8 mouse cellular contexts compared by ENCODE assay signal in genomic region chr1:172501371-172502144, GRCm38 (mm10). TPM values are rescaled to one million over a fixed set of nuclear protein-coding genes. Genes with fewer than 3 reads are reported as not detected.
DNase-seq lines count a peak whose midpoint lies in the region; ATAC-seq and TF ChIP-seq lines count a peak whose summit lies in the region.

No protein-coding gene starts in this region.

- WGBS in heart, embryonic 11.5 days (ENCODE audit: insufficient replicate concordance): 25% methylated on average over 13 of the region's 13 CpGs
- 40% methylated on average over 13 of the region's 13 CpGs for WGBS in cerebellum, adult 2 months

- no peaks in the 10 kb centered on the region for H3K9me3 ChIP-seq in heart, embryonic 11.5 days (replicated peaks; ENCODE audit: control insufficient read depth, low read length)

- peak overlapping the region; percentile 85 for H3K9ac ChIP-seq in heart, embryonic 11.5 days (ENCODE audit: low read depth, low read length)

- H3K36me3 ChIP-seq in heart, embryonic 11.5 days (ENCODE audit: control insufficient read depth, insufficient read depth, low read length): peaks cover 11% of the 10 kb centered on the region

- peak overlapping the region; percentile 74 for H3K4me3 ChIP-seq in heart, embryonic 11.5 days (ENCODE audit: low read depth, low read length)
- H3K4me3 ChIP-seq in cerebellum, adult 2 months (replicated peaks; ENCODE audit: insufficient read depth, low read depth, low read length): no peak overlapping the region

- H3K27ac ChIP-seq in heart, embryonic 11.5 days (ENCODE audit: low read depth, low read length): peak overlapping the region; percentile 90
- no peak overlapping the region for H3K27ac ChIP-seq in cerebellum, adult 2 months (ENCODE audit: insufficient read depth, low read length)

- peaks cover 43% of the 10 kb centered on the region for H3K4me1 ChIP-seq in heart, embryonic 11.5 days (ENCODE audit: control insufficient read depth, insufficient read depth, low read length)
- H3K4me1 ChIP-seq in cerebellum, adult 2 months (ENCODE audit: control insufficient read depth, insufficient read depth, low read length): no peaks in the 10 kb centered on the region; the same call in 1 of the 2 replicates

- peak overlapping the region; percentile 77 for H3K4me2 ChIP-seq in heart, embryonic 11.5 days

- H3K27me3 ChIP-seq in heart, embryonic 11.5 days (ENCODE audit: control insufficient read depth, insufficient read depth, low read length): no peaks in the 10 kb centered on the region
- peaks cover 1% of the 10 kb centered on the region; the same call in 1 of the 2 replicates for H3K27me3 ChIP-seq in cerebellum, adult 2 months (ENCODE audit: control insufficient read depth, insufficient read depth, low read length)

- no peak for TF ChIP-seq POLR2A in cerebellum, adult 2 months (IDR thresholded peaks at IDR 0.05; ENCODE audit: borderline replicate concordance, insufficient read depth, low read length)

- peak; percentile 84 for DNase-seq in NIH3T3 (ENCODE audit: low read depth)
- DNase-seq in embryo, embryonic 9.5 days (ENCODE audit: extremely low spot score): peak; percentile 48
- DNase-seq in kidney, adult 9 months: peak; percentile 64
- DNase-seq in lung, postnatal 10 days: peak; percentile 94
- DNase-seq in skeletal muscle tissue, adult 2 months (ENCODE audit: low read depth, low spot score): peak; percentile 72
- no peak for DNase-seq in frontal cortex, adult 2 months (ENCODE audit: extremely low spot score in 1 of 2, low spot score in 1 of 2)
- no peak for DNase-seq in cerebellum, adult 2 months

- ATAC-seq in heart, embryonic 11.5 days (replicated peaks; ENCODE audit: insufficient number of reproducible peaks, low FRiP score, low TSS enrichment): peak; percentile 24; the same call in 1 of the 2 replicates

- no peak for TF ChIP-seq CTCF in cerebellum, adult 2 months (IDR thresholded peaks at IDR 0.05; ENCODE audit: borderline replicate concordance, insufficient read depth, low read depth, low read length)

RNA-seq across cellular contexts. Expression of gene Tagln2, which starts 1.7 kb away (rescaled TPM):
- 248 and 295 TPM in 2 replicates for polyA plus RNA-seq in heart, embryonic 11.5 days (2014; fragmentation: Nextera tagmentation; extraction: Ambion mirVana)
- polyA plus RNA-seq in frontal cortex, adult 2 months (2012; rRNA removed): 19.1 and 19.9 TPM in 2 replicates
- 12.9 and 13.0 TPM in 2 replicates for polyA plus RNA-seq in cerebellum, adult 2 months (2012; rRNA removed)

RNA-seq across cellular contexts. Expression of gene Cfap45, which starts 19.0 kb away (rescaled TPM):
- polyA plus RNA-seq in heart, embryonic 11.5 days (2014; fragmentation: Nextera tagmentation; extraction: Ambion mirVana): 2.6 and 2.7 TPM in 2 replicates
- 3.4 and 4.5 TPM in 2 replicates for polyA plus RNA-seq in frontal cortex, adult 2 months (2012; rRNA removed)
- 1.00 and 1.0 TPM in 2 replicates for polyA plus RNA-seq in cerebellum, adult 2 months (2012; rRNA removed)

RNA-seq across cellular contexts. Expression of gene Igsf9, which starts 20.0 kb away (rescaled TPM):
- polyA plus RNA-seq in heart, embryonic 11.5 days (2014; fragmentation: Nextera tagmentation; extraction: Ambion mirVana): 9.3 and 12.0 TPM in 2 replicates
- 13.3 and 16.3 TPM in 2 replicates for polyA plus RNA-seq in frontal cortex, adult 2 months (2012; rRNA removed)
- 1.9 and 2.2 TPM in 2 replicates for polyA plus RNA-seq in cerebellum, adult 2 months (2012; rRNA removed)

RNA-seq across cellular contexts. Expression of gene Slamf9, which starts 26.4 kb away (rescaled TPM):
- polyA plus RNA-seq in heart, embryonic 11.5 days (2014; fragmentation: Nextera tagmentation; extraction: Ambion mirVana): 1.1 and 1.2 TPM in 2 replicates
- polyA plus RNA-seq in frontal cortex, adult 2 months (2012; rRNA removed): 1.1 and 1.8 TPM in 2 replicates
- 0.74 and 0.87 TPM in 2 replicates for polyA plus RNA-seq in cerebellum, adult 2 months (2012; rRNA removed)

RNA-seq across cellular contexts. Expression of gene Vsig8, which starts 54.2 kb away (rescaled TPM):
- 0.28 TPM in 1 of 2 replicates, not detected in the other for polyA plus RNA-seq in heart, embryonic 11.5 days (2014; fragmentation: Nextera tagmentation; extraction: Ambion mirVana)
- 0.90 and 0.97 TPM in 2 replicates for polyA plus RNA-seq in frontal cortex, adult 2 months (2012; rRNA removed)
- polyA plus RNA-seq in cerebellum, adult 2 months (2012; rRNA removed): 0.46 and 0.65 TPM in 2 replicates

Comparison
In these comparisons a context has a peak if more than half of its experiments do, and no peak if none do; other contexts are left out.
1. DNase-seq: peak in NIH3T3 (single experiment), embryo, embryonic 9.5 days (single experiment), kidney, adult 9 months (single experiment), lung, postnatal 10 days (single experiment) and skeletal muscle tissue, adult 2 months (single experiment); none in frontal cortex, adult 2 months (0 of 2) and cerebellum, adult 2 months (0 of 2).
2. RNA of gene Tagln2, which starts 1.7 kb away (polyA plus RNA-seq): 248 to 295 TPM in heart, embryonic 11.5 days; 19.1 to 19.9 TPM in frontal cortex, adult 2 months and 12.9 to 13.0 TPM in cerebellum, adult 2 months; every median in the first group is over 10 times any median in the second.